Mouse (Mus musculus): ENCODE results near the gene Lims1. TPM values are rescaled to one million over a fixed set of nuclear protein-coding genes. Genes with fewer than 3 reads are reported as not detected.

Lims1 gene
- polyA plus RNA-seq, 1 experiment: 20.9 TPM

DNA sequence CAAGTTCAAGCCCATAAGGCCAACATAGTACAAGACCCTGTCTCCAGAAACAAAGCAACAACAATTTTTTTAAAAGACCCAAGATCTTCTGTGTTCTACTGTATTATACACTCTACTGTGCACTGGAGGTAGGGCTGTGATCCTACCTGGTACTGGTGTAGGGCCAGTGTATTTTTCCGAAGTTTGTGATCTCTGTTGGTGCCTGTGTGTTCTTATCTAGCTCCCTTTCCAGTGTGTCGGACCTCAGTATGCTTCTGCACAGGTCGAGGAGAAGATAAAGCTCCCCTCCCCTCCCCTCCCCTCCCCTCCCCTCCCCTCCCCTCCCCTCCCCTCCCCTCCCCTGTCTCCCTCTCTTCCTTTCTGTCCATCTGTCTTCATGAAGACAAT is 46.4 kb downstream of the Lims1 start:
- H3K4me3 ChIP-seq (ENCODE audit: insufficient read depth, poor library complexity, severe bottlenecking): no peak overlapping the region
- TF ChIP-seq USF1 (IDR thresholded peaks at IDR 0.05; ENCODE audit: low read depth) (no peak), MYOG (IDR thresholded peaks at IDR 0.05; ENCODE audit: control insufficient read depth, extremely low read depth, insufficient read length) (no peak), MYOD1 (IDR thresholded peaks at IDR 0.05; ENCODE audit: control insufficient read depth, insufficient read length, low read depth) (no peak), CTCF (IDR thresholded peaks at IDR 0.05; ENCODE audit: control insufficient read depth, insufficient read depth, insufficient read length) (no peak), FOSL1 (IDR thresholded peaks at IDR 0.05; ENCODE audit: insufficient read depth, low read length, poor library complexity, severe bottlenecking) (no peak), MAX (IDR thresholded peaks at IDR 0.05) (no peak), CEBPB (IDR thresholded peaks at IDR 0.05; ENCODE audit: low read depth) (no peak)

DNA sequence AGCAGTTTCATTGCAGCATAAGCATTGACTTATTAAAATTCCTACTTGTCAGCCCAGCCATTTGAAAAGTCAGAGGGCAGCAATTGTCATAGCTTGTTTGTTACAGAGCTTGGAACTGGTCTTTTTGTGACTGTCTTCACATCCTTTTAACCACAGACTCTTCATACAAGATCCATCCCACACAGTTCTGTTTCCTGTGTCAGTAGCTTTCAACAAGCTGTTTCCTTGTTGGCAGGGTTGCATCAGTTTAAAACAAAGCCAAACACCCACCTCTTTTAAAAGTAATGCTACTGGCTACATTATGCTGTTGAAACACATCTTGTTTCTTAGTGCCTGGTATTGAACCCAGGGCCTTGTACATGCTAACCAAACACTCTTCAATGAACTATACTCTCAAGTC is 46.9 kb downstream of the Lims1 start:
- no peak for TF ChIP-seq MYOD1 (IDR thresholded peaks at IDR 0.05; ENCODE audit: control insufficient read depth, insufficient read length, low read depth)
- TF ChIP-seq CTCF (IDR thresholded peaks at IDR 0.05; ENCODE audit: control insufficient read depth, insufficient read depth, insufficient read length): no peak
- no peak for TF ChIP-seq USF1 (IDR thresholded peaks at IDR 0.05; ENCODE audit: low read depth)
- no peak for TF ChIP-seq MAX (IDR thresholded peaks at IDR 0.05)
- TF ChIP-seq CEBPB (IDR thresholded peaks at IDR 0.05; ENCODE audit: low read depth): no peak
- no peak for TF ChIP-seq MYOG (IDR thresholded peaks at IDR 0.05; ENCODE audit: control insufficient read depth, extremely low read depth, insufficient read length)
- TF ChIP-seq FOSL1 (IDR thresholded peaks at IDR 0.05; ENCODE audit: insufficient read depth, low read length, poor library complexity, severe bottlenecking): no peak
- Histone ChIP-seq H3K79me2 (ENCODE audit: control insufficient read depth, insufficient read depth) (peaks cover 100% of the 10 kb centered on the region), H3ac (ENCODE audit: control insufficient read depth, insufficient read length, low read depth) (no peak overlapping the region), H3K36me3 (ENCODE audit: control insufficient read depth, insufficient read depth) (peaks cover 26% of the 10 kb centered on the region), H3K79me3 (ENCODE audit: low read depth) (peaks cover 73% of the 10 kb centered on the region), H3K4me3 (ENCODE audit: insufficient read depth, poor library complexity, severe bottlenecking) (no peak overlapping the region), H3K27me3 (ENCODE audit: control insufficient read depth, insufficient read depth, insufficient read length) (no peaks in the 10 kb centered on the region)

More for the DNA sequence above, 46.4 kb downstream of the Lims1 start:
- H3ac ChIP-seq (ENCODE audit: control insufficient read depth, insufficient read length, low read depth): no peak overlapping the region
- peaks cover 77% of the 10 kb centered on the region for H3K79me3 ChIP-seq (ENCODE audit: low read depth)
- H3K27me3 ChIP-seq (ENCODE audit: control insufficient read depth, insufficient read depth, insufficient read length): no peaks in the 10 kb centered on the region
- peaks cover 26% of the 10 kb centered on the region for H3K36me3 ChIP-seq (ENCODE audit: control insufficient read depth, insufficient read depth)
- H3K79me2 ChIP-seq (ENCODE audit: control insufficient read depth, insufficient read depth): peaks cover 100% of the 10 kb centered on the region

DNA sequence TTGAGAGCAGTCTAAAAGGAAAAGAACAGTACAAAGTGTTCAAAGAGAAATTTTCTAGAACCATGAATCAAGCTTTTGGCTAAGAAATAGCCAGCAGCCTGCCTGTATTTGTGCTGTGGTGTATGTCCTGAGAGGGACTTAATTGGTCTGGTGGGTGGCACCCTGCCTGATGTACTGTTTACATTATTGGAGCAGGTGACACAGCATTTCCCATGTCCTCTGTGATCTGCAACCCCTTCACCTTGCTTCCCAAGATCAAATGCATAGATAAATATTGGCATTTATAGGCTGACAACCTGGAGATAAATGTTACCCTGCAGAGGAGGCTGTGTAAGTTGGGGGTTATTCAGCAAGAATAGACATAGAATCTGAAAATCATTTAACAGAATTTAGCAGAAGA is 47.3 kb downstream of the Lims1 start:
- peaks cover 24% of the 10 kb centered on the region for H3K36me3 ChIP-seq (ENCODE audit: control insufficient read depth, insufficient read depth)
- no peak for TF ChIP-seq CEBPB (IDR thresholded peaks at IDR 0.05; ENCODE audit: low read depth)
- TF ChIP-seq FOSL1 (IDR thresholded peaks at IDR 0.05; ENCODE audit: insufficient read depth, low read length, poor library complexity, severe bottlenecking): no peak
- TF ChIP-seq USF1 (IDR thresholded peaks at IDR 0.05; ENCODE audit: low read depth): no peak
- TF ChIP-seq MYOG (IDR thresholded peaks at IDR 0.05; ENCODE audit: control insufficient read depth, extremely low read depth, insufficient read length): no peak
- no peak for TF ChIP-seq MAX (IDR thresholded peaks at IDR 0.05)
- TF ChIP-seq CTCF (IDR thresholded peaks at IDR 0.05; ENCODE audit: control insufficient read depth, insufficient read depth, insufficient read length): no peak
- TF ChIP-seq MYOD1 (IDR thresholded peaks at IDR 0.05; ENCODE audit: control insufficient read depth, insufficient read length, low read depth): no peak
- no peak overlapping the region for H3K4me3 ChIP-seq (ENCODE audit: insufficient read depth, poor library complexity, severe bottlenecking)
- peaks cover 72% of the 10 kb centered on the region for H3K79me3 ChIP-seq (ENCODE audit: low read depth)
- no peak overlapping the region for H3ac ChIP-seq (ENCODE audit: control insufficient read depth, insufficient read length, low read depth)
- H3K79me2 ChIP-seq (ENCODE audit: control insufficient read depth, insufficient read depth): peaks cover 100% of the 10 kb centered on the region
- H3K27me3 ChIP-seq (ENCODE audit: control insufficient read depth, insufficient read depth, insufficient read length): no peaks in the 10 kb centered on the region

DNA sequence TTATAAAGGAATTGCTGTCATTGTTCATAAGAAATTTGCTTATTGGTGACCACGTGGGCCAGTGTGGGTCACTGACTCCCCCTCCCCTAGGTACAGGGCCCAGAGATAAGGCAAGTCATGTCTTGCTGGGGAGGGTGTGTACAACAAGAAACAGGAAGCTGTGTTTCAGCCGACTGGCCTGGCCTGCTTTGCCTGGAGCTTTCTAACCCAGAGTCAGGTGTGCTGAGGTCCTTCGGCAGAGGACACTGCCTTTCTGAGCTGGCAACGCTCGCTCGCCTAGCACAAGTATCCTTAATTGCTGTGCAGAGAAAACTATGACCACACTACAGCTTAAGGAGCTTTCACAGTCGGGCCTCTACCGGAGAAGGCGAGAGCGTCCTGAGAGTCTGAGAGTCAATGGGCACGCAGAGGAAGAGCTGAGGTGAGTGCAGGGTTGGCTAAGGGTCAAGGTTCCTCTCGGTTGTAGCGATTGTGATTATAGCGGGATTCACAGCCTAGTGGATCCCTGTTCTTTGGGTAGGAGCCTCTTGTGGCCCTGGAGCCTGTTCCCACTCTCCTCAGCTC is 48.1 kb downstream of the Lims1 start:
- TF ChIP-seq CEBPB (IDR thresholded peaks at IDR 0.05; ENCODE audit: low read depth) (no peak), FOSL1 (IDR thresholded peaks at IDR 0.05; ENCODE audit: insufficient read depth, low read length, poor library complexity, severe bottlenecking) (no peak), CTCF (IDR thresholded peaks at IDR 0.05; ENCODE audit: control insufficient read depth, insufficient read depth, insufficient read length) (no peak), MYOG (IDR thresholded peaks at IDR 0.05; ENCODE audit: control insufficient read depth, extremely low read depth, insufficient read length) (no peak)
- Histone ChIP-seq H3K79me3 (ENCODE audit: low read depth) (peaks cover 76% of the 10 kb centered on the region), H3K36me3 (ENCODE audit: control insufficient read depth, insufficient read depth) (peaks cover 16% of the 10 kb centered on the region), H3K4me3 (ENCODE audit: insufficient read depth, poor library complexity, severe bottlenecking) (no peak overlapping the region), H3K79me2 (ENCODE audit: control insufficient read depth, insufficient read depth) (peaks cover 100% of the 10 kb centered on the region), H3ac (ENCODE audit: control insufficient read depth, insufficient read length, low read depth) (no peak overlapping the region), H3K27me3 (ENCODE audit: control insufficient read depth, insufficient read depth, insufficient read length) (no peaks in the 10 kb centered on the region)

DNA sequence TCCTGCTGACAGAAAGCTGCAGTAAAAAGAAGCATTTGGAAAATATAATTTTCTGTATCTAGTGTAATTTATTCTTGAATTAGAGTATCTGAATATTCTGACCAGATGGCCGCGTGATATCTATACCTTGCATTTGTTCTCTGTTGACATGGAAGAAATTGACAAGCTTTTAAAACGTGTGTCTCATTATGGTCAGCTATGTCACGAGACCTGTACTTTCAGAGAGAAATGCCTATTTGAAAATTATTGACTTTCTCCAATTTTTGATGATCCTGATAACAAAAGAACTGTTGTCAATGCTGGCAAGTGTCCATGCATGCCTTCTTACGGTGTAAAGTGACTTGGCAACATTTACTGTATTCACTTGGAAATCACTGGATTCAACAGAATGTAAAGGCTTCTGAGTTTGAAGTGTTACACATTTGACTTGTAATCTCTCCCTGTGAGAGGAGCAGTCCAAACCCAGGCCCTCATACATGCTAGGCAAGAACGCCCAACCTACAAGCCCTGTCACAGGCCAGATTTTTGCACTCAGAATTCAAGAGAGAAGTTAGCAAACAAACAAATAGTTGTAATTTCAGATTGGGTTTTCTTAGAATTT is 49.3 kb downstream of the Lims1 start:
- peaks cover 9% of the 10 kb centered on the region for H3K36me3 ChIP-seq (ENCODE audit: control insufficient read depth, insufficient read depth)
- no peak overlapping the region for H3ac ChIP-seq (ENCODE audit: control insufficient read depth, insufficient read length, low read depth)
- no peaks in the 10 kb centered on the region for H3K27me3 ChIP-seq (ENCODE audit: control insufficient read depth, insufficient read depth, insufficient read length)
- TF ChIP-seq USF1 (IDR thresholded peaks at IDR 0.05; ENCODE audit: low read depth) (no peak), FOSL1 (IDR thresholded peaks at IDR 0.05; ENCODE audit: insufficient read depth, low read length, poor library complexity, severe bottlenecking) (no peak), CEBPB (IDR thresholded peaks at IDR 0.05; ENCODE audit: low read depth) (no peak), CTCF (IDR thresholded peaks at IDR 0.05; ENCODE audit: control insufficient read depth, insufficient read depth, insufficient read length) (no peak), MYOG (IDR thresholded peaks at IDR 0.05; ENCODE audit: control insufficient read depth, extremely low read depth, insufficient read length) (no peak), MAX (IDR thresholded peaks at IDR 0.05) (no peak), MYOD1 (IDR thresholded peaks at IDR 0.05; ENCODE audit: control insufficient read depth, insufficient read length, low read depth) (no peak)
- no peak overlapping the region for H3K4me3 ChIP-seq (ENCODE audit: insufficient read depth, poor library complexity, severe bottlenecking)
- peaks cover 72% of the 10 kb centered on the region for H3K79me3 ChIP-seq (ENCODE audit: low read depth)
- peaks cover 100% of the 10 kb centered on the region for H3K79me2 ChIP-seq (ENCODE audit: control insufficient read depth, insufficient read depth)
